Mouse (Mus musculus) retina, adult 2 months (tissue): ENCODE results near the gene Entpd3.
"Not testable (repeated sequence)": the region's sequence is repeated elsewhere in the genome, so short reads cannot be mapped to it uniquely, and the experiment has no call there.

ENCODE experiments used
- DNase-seq: peaks from one replicate; pipeline ENCODE4 v3.0.0-alpha.2; 2012; ENCODE audit warnings: low read depth, low spot score

The Entpd3 gene

GRCm38 (mm10) chr9:120533446-120533950, 6.1 kb upstream of the Entpd3 start:
- not testable (repeated sequence) for DNase-seq

- no peak for DNase-seq
Observed at GRCm38 (mm10) chr9:120541411-120541810, 1.8 kb downstream of the Entpd3 start.

GRCm38 (mm10) chr9:120542241-120542640, 2.6 kb downstream of the Entpd3 start:
- no peak for DNase-seq

GRCm38 (mm10) chr9:120545994-120546393, 6.4 kb downstream of the Entpd3 start:
- no peak for DNase-seq

GRCm38 (mm10) chr9:120546482-120546881, 6.9 kb downstream of the Entpd3 start:
- DNase-seq: no peak

- DNase-seq: no peak
Observed at GRCm38 (mm10) chr9:120547026-120547668, 7.5 kb downstream of the Entpd3 start.

GRCm38 (mm10) chr9:120550778-120551177, 11.2 kb downstream of the Entpd3 start:
- no peak for DNase-seq

GRCm38 (mm10) chr9:120563590-120563989, 24.0 kb downstream of the Entpd3 start:
- no peak for DNase-seq

- DNase-seq: no peak
Observed at GRCm38 (mm10) chr9:120564247-120564646, 24.6 kb downstream of the Entpd3 start.

- no peak for DNase-seq
Observed at GRCm38 (mm10) chr9:120566384-120566783, 26.8 kb downstream of the Entpd3 start.

GRCm38 (mm10) chr9:120568917-120569316, 29.3 kb downstream of the Entpd3 start:
- DNase-seq: no peak

- DNase-seq: no peak
Observed at GRCm38 (mm10) chr9:120569721-120570333, 30.2 kb downstream of the Entpd3 start.

- DNase-seq: no peak
Observed at GRCm38 (mm10) chr9:120570334-120570725, 30.7 kb downstream of the Entpd3 start.

- DNase-seq: peak; percentile 87
Observed at GRCm38 (mm10) chr9:120570741-120571592, 31.3 kb downstream of the Entpd3 start, which contains the start of gene Rpl14. Gene Rpl14 (plus strand): TSS chr9:120571444.

GRCm38 (mm10) chr9:120571593-120572385, 32.2 kb downstream of the Entpd3 start:
- no peak for DNase-seq

GRCm38 (mm10) chr9:120575748-120576661, 36.4 kb downstream of the Entpd3 start:
- DNase-seq: no peak

GRCm38 (mm10) chr9:120576662-120577013, 37.0 kb downstream of the Entpd3 start:
- no peak for DNase-seq

- peak; percentile 90 for DNase-seq
Observed at GRCm38 (mm10) chr9:120577133-120577651, 37.6 kb downstream of the Entpd3 start.

GRCm38 (mm10) chr9:120577706-120578405, 38.2 kb downstream of the Entpd3 start:
- no peak for DNase-seq

- DNase-seq: no peak
Observed at GRCm38 (mm10) chr9:120578701-120579100, 39.1 kb downstream of the Entpd3 start.
